Mouse (Mus musculus) cerebellum, adult 11-12 months (tissue): ENCODE results near the gene Ugt1a7c.
"Not testable (repeated sequence)": the region's sequence is repeated elsewhere in the genome, so short reads cannot be mapped to it uniquely, and the experiment has no call there.

ENCODE experiments used
- DNase-seq: peaks from one replicate; pipeline ENCODE4 v3.0.0; 2022

The Ugt1a7c gene

DNA sequence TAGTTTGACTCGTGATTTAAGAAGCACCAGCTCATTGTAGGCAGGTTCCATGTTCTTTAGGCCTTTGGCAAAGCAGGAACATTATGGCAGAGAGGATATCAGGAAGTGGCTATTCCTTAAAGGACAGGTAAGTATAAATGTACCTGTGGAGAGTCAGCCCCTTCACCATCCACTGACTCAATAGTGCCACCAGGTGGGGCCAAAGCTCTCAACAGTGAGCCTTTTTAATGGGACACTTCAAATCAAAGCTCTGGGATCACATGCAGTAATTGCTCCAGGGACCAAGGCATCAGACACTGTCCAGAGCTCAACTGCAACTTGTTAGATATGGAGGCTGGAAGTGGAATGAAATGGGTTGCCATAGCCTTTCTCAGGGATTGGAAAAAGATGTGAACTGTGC, 26.7 kb downstream of the Ugt1a7c start:
- not testable (repeated sequence) for DNase-seq

DNA sequence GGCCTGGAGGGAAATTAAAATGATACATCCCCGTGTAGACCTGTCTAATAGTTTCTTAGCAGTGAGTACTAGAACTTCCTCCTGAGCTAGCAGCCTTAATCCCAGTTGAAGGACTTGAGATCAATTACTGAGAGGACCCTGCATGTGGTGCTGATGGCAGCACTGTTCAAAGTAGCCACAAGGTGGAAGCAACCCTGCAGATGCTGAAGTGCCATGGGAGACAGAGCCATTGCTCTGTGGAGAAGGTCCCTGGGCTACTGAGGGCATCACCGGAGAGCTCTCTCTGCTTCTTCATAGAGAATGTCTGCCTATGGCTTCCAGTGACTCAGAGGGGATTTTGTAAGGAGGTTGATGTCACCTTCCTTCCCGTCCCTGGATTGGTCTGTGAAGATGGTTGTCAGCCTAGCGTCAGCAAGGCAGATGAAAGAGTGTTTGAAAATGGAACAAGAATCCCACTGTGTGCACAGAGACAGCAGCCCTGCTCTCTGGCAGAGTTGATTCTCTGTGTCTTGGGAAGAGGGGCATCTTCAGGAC, 31.0 kb downstream of the Ugt1a7c start:
- not testable (repeated sequence) for DNase-seq

DNA sequence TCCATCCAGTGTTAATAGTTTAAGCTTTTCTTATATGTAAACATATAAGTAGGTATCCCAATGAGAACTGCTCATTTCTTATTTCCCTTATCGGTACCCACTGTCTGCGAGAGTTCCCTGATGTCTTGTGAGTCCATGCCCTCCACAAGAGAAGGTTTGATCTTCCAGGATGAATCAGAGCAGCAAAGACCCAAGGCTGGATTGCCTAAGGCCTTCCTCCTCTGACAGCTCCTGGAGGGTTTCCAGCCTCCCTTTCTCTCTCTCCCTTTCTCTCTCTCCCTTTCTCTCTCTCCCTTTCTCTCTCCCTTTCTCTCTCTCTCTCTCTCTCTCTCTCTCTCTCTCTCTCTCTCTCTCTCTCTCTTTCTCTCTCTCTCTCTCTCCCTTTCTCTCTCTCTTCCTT, 34.2 kb downstream of the Ugt1a7c start:
- DNase-seq, result not testable (repeated sequence)

DNA sequence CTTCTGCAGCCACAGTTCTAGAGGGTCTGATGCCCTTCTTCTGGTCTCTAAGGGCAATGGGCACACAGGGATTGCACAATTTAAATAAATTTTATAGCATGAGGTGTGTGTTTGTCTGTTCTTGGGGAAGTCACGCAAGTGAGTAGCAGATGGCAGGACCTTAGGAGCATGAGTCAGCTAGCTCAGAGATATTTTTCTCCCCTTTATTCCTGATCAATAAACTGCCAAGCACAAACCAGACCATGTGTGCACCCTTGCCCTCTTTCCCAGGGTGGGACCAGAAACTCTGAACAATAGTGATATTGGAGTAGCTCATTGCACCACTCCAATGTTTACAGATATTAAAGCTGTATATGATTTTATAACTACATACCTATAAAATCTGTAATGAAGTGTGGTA, 35.4 kb downstream of the Ugt1a7c start:
- not testable (repeated sequence) for DNase-seq

GRCm38 (mm10) chr1:88133908-88134456, 39.1 kb downstream of the Ugt1a7c start:
- DNase-seq, result no peak

GRCm38 (mm10) chr1:88134457-88135011, 39.7 kb downstream of the Ugt1a7c start, which contains the start of gene Ugt1a6a:
Ugt1a6a (plus strand) TSS chr1:88134809.
- not testable (repeated sequence) for DNase-seq

- DNase-seq, result not testable (repeated sequence)
Measured at GRCm38 (mm10) chr1:88135229-88135904, 40.5 kb downstream of the Ugt1a7c start.

DNA sequence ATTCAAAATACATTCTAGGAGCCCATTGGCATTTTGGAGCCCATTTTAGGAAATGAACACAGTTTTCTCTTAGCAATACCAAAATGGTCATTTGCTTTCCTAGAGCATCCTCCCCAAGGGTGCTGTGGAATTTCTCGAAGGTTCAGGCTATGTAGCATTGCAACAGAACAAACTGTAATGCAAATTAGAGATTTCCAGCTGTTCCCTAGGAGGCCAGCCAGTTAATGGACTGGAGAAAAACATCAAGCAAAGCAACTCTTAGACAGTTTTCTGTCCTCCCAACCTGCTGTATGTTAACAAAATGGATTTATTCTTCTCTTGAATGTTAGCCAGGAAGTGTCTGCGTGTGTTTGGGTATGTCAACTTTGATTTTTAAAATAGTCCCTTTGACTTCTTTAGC, 41.8 kb downstream of the Ugt1a7c start:
- DNase-seq, result no peak

GRCm38 (mm10) chr1:88137264-88137663, 42.4 kb downstream of the Ugt1a7c start:
- DNase-seq, result no peak

- DNase-seq, result no peak
Measured at GRCm38 (mm10) chr1:88138145-88138544, 43.3 kb downstream of the Ugt1a7c start.

- not testable (repeated sequence) for DNase-seq
Measured at GRCm38 (mm10) chr1:88140492-88140891, 45.6 kb downstream of the Ugt1a7c start.

DNA sequence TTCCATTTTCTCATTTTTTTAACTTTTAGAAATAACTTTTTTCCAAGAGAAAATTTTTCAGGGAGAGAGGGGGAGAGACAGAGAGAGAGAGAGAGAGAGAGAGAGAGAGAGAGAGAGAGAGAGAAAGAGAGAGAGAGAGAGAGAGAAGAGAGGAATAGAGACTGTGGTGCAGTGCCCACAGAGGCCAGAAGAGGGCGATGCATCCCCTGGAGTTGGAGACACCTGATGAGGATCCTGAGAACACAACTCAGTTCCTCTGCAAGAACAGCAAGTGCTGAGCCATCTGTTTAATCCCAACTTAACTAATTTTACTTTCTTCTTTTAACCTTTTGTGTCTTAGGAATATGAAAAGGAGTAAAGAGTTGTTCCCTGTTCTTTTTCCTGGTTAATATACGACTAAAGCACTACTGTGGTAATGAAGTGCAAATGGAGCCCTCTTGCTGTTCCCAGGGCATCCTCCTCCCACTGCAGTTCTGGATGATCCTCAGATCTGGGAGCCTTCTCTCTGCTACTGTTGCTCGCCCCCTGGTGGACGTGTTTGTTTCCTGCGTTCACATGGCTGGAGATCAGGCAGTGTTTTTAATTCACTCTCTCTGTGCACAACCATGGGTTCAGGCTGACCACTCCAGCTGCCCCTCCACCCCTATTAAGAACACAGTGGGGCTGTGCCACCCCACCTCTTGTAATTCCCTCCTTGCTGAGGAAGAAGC, 49.3 kb downstream of the Ugt1a7c start:
- DNase-seq, result peak; percentile 14

- DNase-seq, result not testable (repeated sequence)
Measured at GRCm38 (mm10) chr1:88145278-88145677, 50.4 kb downstream of the Ugt1a7c start.

DNA sequence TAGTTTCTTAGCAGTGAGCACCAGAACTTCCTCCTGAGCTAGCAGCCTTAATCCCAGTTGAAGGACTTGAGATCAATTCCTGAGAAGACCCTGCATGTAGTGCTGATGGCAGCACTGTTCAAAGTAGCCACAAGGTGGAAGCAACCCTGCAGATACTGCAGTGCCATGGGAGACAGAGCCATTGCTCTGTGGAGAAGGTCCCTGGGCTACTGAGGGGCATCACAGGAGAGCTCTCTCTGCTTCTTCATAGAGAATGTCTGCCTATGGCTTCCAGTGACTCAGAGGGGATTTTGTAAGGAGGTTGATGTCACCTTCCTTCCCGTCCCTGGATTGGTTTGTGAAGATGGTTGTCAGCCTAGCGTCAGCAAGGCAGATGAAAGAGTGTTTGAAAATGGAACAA, 55.3 kb downstream of the Ugt1a7c start:
- DNase-seq, result not testable (repeated sequence)

DNA sequence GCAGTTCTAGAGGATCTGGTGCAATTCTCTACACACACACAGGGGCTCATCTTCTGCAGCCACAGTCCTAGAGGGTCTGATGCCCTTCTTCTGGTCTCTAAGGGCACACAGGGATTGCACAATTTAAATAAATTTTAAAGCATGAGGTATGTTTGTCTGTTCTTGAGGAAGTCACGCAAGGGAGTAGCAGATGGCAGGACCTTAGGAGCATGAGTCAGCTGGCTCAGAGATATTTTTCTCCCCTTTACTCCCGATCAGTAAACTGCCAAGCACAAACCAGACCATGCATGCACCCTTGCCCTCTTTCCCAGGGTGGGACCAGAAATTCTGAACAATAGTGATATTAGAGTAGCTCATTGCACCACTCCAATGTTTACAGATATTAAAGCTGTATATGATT, 63.6 kb downstream of the Ugt1a7c start:
- no peak for DNase-seq

DNA sequence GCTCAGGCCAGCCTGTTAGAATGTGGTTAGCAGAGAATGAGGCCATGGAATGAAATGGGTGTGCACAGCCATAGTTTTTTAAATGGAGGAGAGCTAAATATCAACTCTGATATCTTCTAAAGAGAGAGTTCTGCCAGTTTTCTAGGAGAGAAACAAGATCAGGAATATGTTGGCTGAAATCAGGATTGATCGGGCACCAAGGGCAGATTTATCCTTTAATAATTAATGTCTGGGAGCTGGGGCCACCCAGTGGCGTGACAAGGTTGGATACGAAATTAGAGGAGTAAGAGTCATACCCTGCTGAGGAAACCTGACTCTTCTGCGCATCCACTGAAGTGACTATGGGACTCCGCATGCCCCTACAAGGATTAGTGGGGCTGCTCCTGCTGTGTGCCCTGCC, 70.8 kb downstream of the Ugt1a7c start, which contains the start of gene Ugt1a5:
Ugt1a5 (plus strand) TSS at position 302 of the 400 bp plus-strand sequence.
- no peak for DNase-seq

GRCm38 (mm10) chr1:88172190-88172589, 77.3 kb downstream of the Ugt1a7c start:
- DNase-seq, result not testable (repeated sequence)

GRCm38 (mm10) chr1:88179657-88180056, 84.8 kb downstream of the Ugt1a7c start:
- no peak for DNase-seq

DNA sequence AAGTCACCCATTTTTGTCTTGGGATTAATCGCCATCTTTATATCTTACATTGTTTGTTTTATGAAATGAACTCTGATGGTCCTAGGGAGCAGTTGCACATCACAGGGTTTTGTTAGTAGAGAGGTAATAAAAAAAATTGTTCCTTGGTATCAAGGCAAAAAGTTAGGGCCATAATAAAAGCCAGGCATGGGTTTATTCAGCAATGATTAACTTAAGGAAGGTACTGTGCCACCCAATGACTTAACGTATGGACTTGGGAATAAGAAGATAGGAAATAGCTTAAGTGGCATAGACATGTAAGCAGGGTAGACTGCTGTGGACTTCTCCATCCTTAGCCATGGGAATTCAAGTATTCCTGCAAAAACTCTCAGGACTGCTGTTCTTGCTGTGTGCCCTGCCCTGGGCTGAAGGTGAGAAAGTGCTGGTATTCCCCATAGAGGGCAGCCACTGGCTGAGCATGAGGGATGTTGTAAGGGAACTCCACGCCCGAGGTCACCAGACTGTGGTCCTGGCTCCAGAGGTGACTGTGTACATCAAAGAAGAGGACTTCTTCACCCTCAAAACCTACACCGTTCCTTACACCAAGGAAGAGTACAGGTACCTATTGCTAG, 91.6 kb downstream of the Ugt1a7c start:
- no peak for DNase-seq

DNA sequence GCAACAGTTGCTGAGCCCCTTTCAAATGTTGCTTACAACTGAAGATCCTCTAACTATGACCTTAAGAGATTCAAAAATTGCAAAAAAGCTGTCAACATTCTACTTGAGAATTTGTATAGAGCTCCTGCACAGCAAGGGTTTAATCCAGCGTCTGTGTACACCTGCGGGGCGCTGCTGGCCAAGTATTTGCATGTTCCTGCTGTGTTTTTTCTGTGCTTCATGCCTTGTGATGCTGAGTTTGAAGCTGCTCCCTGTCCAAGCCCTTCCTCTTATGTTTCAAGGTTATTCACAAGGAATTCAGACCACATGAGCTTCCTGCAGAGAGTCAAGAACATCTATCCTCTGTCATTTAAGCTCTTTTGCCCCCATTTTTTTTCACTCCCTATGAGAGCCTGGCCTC, 97.3 kb downstream of the Ugt1a7c start:
- no peak for DNase-seq

- DNase-seq, result no peak
Measured at GRCm38 (mm10) chr1:88195687-88196086, 100.8 kb downstream of the Ugt1a7c start.

GRCm38 (mm10) chr1:88197443-88197842, 102.6 kb downstream of the Ugt1a7c start:
- DNase-seq, result no peak

DNA sequence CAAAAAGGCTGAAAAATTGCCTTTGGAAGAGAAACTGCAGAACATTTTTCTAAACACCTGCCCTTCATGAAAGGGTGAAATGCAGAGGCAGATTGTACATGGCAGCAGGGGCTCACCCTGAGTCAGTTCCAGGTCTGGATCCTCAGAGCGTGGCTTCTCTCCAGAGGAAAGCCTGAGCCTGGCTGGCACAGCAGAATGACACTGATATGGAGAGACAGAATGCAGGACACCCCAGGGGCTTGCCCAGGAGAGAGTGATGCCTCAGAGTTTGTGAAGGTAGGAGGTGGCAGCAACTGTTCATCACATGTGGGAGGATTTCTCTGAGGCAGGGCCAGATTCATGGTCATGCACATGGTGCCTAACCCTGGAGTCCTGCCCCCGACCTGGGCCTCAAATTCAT, 105.1 kb downstream of the Ugt1a7c start:
- DNase-seq, result peak; percentile 57
